Mouse (Mus musculus) thymus, postnatal 10 days (tissue): ENCODE results near the gene Tcerg1l.

ENCODE experiments used
- DNase-seq, 2 experiments: peaks; one replicate each; pipeline ENCODE4 v3.0.0; 2021; ENCODE audit warnings: low spot score in 2 of 2

The Tcerg1l gene

GRCm38 (mm10) chr7:138397485-138398181 lies at the start of gene Tcerg1l:
TSS of gene Tcerg1l (minus strand) at chr7:138397730.
- no peak for DNase-seq

GRCm38 (mm10) chr7:138442096-138442495 lies 44.6 kb upstream of the Tcerg1l start:
- no peak for DNase-seq

GRCm38 (mm10) chr7:138432541-138432940 lies 35.0 kb upstream of the Tcerg1l start:
- no peak for DNase-seq

GRCm38 (mm10) chr7:138431456-138431855 lies 33.9 kb upstream of the Tcerg1l start:
- DNase-seq = no peak

- no peak for DNase-seq
Measured at GRCm38 (mm10) chr7:138429916-138430315, 32.4 kb upstream of the Tcerg1l start.

GRCm38 (mm10) chr7:138428826-138429225 lies 31.3 kb upstream of the Tcerg1l start:
- DNase-seq = no peak

- DNase-seq = no peak
Measured at GRCm38 (mm10) chr7:138427441-138427840, 29.9 kb upstream of the Tcerg1l start.

GRCm38 (mm10) chr7:138413496-138413895 lies 16.0 kb upstream of the Tcerg1l start:
- no peak for DNase-seq

GRCm38 (mm10) chr7:138401641-138402040 lies 4.1 kb upstream of the Tcerg1l start:
- DNase-seq = no peak

GRCm38 (mm10) chr7:138400506-138401272 lies 3.2 kb upstream of the Tcerg1l start:
- no peak for DNase-seq

GRCm38 (mm10) chr7:138398182-138398793 lies 758 bp upstream of the Tcerg1l start:
- no peak for DNase-seq

GRCm38 (mm10) chr7:138396863-138397484 lies 556 bp downstream of the Tcerg1l start:
- DNase-seq = no peak

- DNase-seq = no peak
Measured at GRCm38 (mm10) chr7:138396109-138396862, 1.2 kb downstream of the Tcerg1l start.

GRCm38 (mm10) chr7:138389941-138390340 lies 7.6 kb downstream of the Tcerg1l start:
- DNase-seq = no peak

GRCm38 (mm10) chr7:138389071-138389470 lies 8.5 kb downstream of the Tcerg1l start:
- DNase-seq = no peak

GRCm38 (mm10) chr7:138379221-138379620 lies 18.3 kb downstream of the Tcerg1l start:
- DNase-seq = no peak

GRCm38 (mm10) chr7:138378546-138378945 lies 19.0 kb downstream of the Tcerg1l start:
- no peak for DNase-seq

GRCm38 (mm10) chr7:138375573-138375972 lies 22.0 kb downstream of the Tcerg1l start:
- DNase-seq = no peak

- no peak for DNase-seq
Measured at GRCm38 (mm10) chr7:138374376-138374775, 23.2 kb downstream of the Tcerg1l start.

- DNase-seq = no peak
Measured at GRCm38 (mm10) chr7:138373530-138373929, 24.0 kb downstream of the Tcerg1l start.

- no peak for DNase-seq
Measured at GRCm38 (mm10) chr7:138367570-138367969, 30.0 kb downstream of the Tcerg1l start.
